Mouse (Mus musculus): Measurements from ENCODE around the gene Fopnl. TPM values are rescaled to one million over a fixed set of nuclear protein-coding genes. Genes with fewer than 3 reads are reported as not detected.
A peak's percentile ranks its signal among the peaks of the same experiment; 100 is the strongest.

Gene Fopnl
- polyA plus RNA-seq, 1 experiment from 2014 or later: 149 TPM

GRCm38 (mm10) chr16:14265203-14265920, 51.8 kb downstream of the Fopnl start:
- H3K4me3 ChIP-seq (replicated peaks): no peak overlapping the region
- no peak overlapping the region for H3K4me2 ChIP-seq
- no peaks in the 10 kb centered on the region for H3K27me3 ChIP-seq (replicated peaks)
- no peak for ATAC-seq (ENCODE audit: insufficient read depth, low FRiP score, low read depth)
- no peak overlapping the region for H3K9ac ChIP-seq
- no peaks in the 10 kb centered on the region for H3K9me3 ChIP-seq
- H3K36me3 ChIP-seq: no peaks in the 10 kb centered on the region
- no peak overlapping the region for H3K27ac ChIP-seq
- WGBS: 23% methylated on average over 4 of the region's 4 CpGs
- no peaks in the 10 kb centered on the region for H3K4me1 ChIP-seq

- Histone ChIP-seq H3K9ac (no peak overlapping the region), H3K27ac (no peak overlapping the region), H3K9me3 (no peaks in the 10 kb centered on the region), H3K4me3 (replicated peaks) (no peak overlapping the region), H3K4me1 (no peaks in the 10 kb centered on the region), H3K36me3 (no peaks in the 10 kb centered on the region), H3K4me2 (no peak overlapping the region), H3K27me3 (replicated peaks) (no peaks in the 10 kb centered on the region)
- ATAC-seq (ENCODE audit: insufficient read depth, low FRiP score, low read depth): no peak
- WGBS: 64% methylated on average over 2 of the region's 2 CpGs
These were observed 52.7 kb downstream of the Fopnl start for GRCm38 (mm10) chr16:14264504-14264903.

- no peak overlapping the region for H3K4me3 ChIP-seq (replicated peaks)
- no peak overlapping the region for H3K27ac ChIP-seq
- no peak for ATAC-seq (ENCODE audit: insufficient read depth, low FRiP score, low read depth)
- H3K9me3 ChIP-seq: no peaks in the 10 kb centered on the region
- H3K36me3 ChIP-seq: no peaks in the 10 kb centered on the region
- no peaks in the 10 kb centered on the region for H3K27me3 ChIP-seq (replicated peaks)
- 84% methylated on average over 6 of the region's 6 CpGs for WGBS
- H3K4me1 ChIP-seq: no peaks in the 10 kb centered on the region
- no peak overlapping the region for H3K4me2 ChIP-seq
- H3K9ac ChIP-seq: no peak overlapping the region
These were observed 54.0 kb downstream of the Fopnl start for GRCm38 (mm10) chr16:14263241-14263640.

GRCm38 (mm10) chr16:14262410-14262809, 54.8 kb downstream of the Fopnl start:
- Histone ChIP-seq H3K4me1 (no peaks in the 10 kb centered on the region), H3K36me3 (no peaks in the 10 kb centered on the region), H3K4me3 (replicated peaks) (no peak overlapping the region), H3K27ac (0 out of 2 replicates have a peak overlapping the region, but pooled peaks have one; percentile 3), H3K4me2 (no peak overlapping the region), H3K9ac (no peak overlapping the region), H3K9me3 (no peaks in the 10 kb centered on the region), H3K27me3 (replicated peaks) (no peaks in the 10 kb centered on the region)
- 80% methylated on average over 1 of the region's 1 CpGs for WGBS
- ATAC-seq (ENCODE audit: insufficient read depth, low FRiP score, low read depth): no peak

- Histone ChIP-seq H3K27me3 (replicated peaks) (no peaks in the 10 kb centered on the region), H3K9me3 (no peaks in the 10 kb centered on the region), H3K4me1 (no peaks in the 10 kb centered on the region), H3K4me3 (replicated peaks) (no peak overlapping the region), H3K27ac (no peak overlapping the region), H3K36me3 (no peaks in the 10 kb centered on the region), H3K4me2 (no peak overlapping the region), H3K9ac (no peak overlapping the region)
- 31% methylated on average over 2 of the region's 2 CpGs for WGBS
- ATAC-seq (ENCODE audit: insufficient read depth, low FRiP score, low read depth): no peak
These were observed 58.3 kb downstream of the Fopnl start for GRCm38 (mm10) chr16:14258856-14259255.

GRCm38 (mm10) chr16:14253586-14253985, 63.6 kb downstream of the Fopnl start:
- no peaks in the 10 kb centered on the region for H3K27me3 ChIP-seq (replicated peaks)
- H3K27ac ChIP-seq: no peak overlapping the region
- H3K9me3 ChIP-seq: no peaks in the 10 kb centered on the region
- 75% methylated on average over 3 of the region's 3 CpGs for WGBS
- H3K4me2 ChIP-seq: no peak overlapping the region
- no peak overlapping the region for H3K4me3 ChIP-seq (replicated peaks)
- H3K9ac ChIP-seq: no peak overlapping the region
- no peaks in the 10 kb centered on the region for H3K4me1 ChIP-seq
- no peaks in the 10 kb centered on the region for H3K36me3 ChIP-seq
- no peak for ATAC-seq (ENCODE audit: insufficient read depth, low FRiP score, low read depth)

GRCm38 (mm10) chr16:14252877-14253276, 64.3 kb downstream of the Fopnl start:
- H3K4me3 ChIP-seq (replicated peaks): no peak overlapping the region
- H3K9ac ChIP-seq: no peak overlapping the region
- 74% methylated on average over 4 of the region's 4 CpGs for WGBS
- H3K9me3 ChIP-seq: no peaks in the 10 kb centered on the region
- H3K36me3 ChIP-seq: no peaks in the 10 kb centered on the region
- H3K27me3 ChIP-seq (replicated peaks): no peaks in the 10 kb centered on the region
- no peaks in the 10 kb centered on the region for H3K4me1 ChIP-seq
- no peak for ATAC-seq (ENCODE audit: insufficient read depth, low FRiP score, low read depth)
- no peak overlapping the region for H3K4me2 ChIP-seq
- H3K27ac ChIP-seq: no peak overlapping the region

GRCm38 (mm10) chr16:14249913-14250312, 67.3 kb downstream of the Fopnl start:
- H3K27me3 ChIP-seq (replicated peaks): no peaks in the 10 kb centered on the region
- H3K27ac ChIP-seq: no peak overlapping the region
- 50% methylated on average over 1 of the region's 1 CpGs for WGBS
- H3K9ac ChIP-seq: no peak overlapping the region
- H3K36me3 ChIP-seq: no peaks in the 10 kb centered on the region
- H3K4me2 ChIP-seq: no peak overlapping the region
- H3K4me3 ChIP-seq (replicated peaks): no peak overlapping the region
- H3K9me3 ChIP-seq: no peaks in the 10 kb centered on the region
- no peak for ATAC-seq (ENCODE audit: insufficient read depth, low FRiP score, low read depth)
- no peaks in the 10 kb centered on the region for H3K4me1 ChIP-seq

Other genes with a start within 250 kb of the Fopnl start
- gene Nde1, start 154.1 kb downstream of the Fopnl start, polyA plus RNA-seq (2015; fragmentation: Nextera tagmentation; extraction: Ambion mirVana): 85.0 and 85.7 TPM in 2 replicates
- 14.9 and 15.3 TPM in 2 replicates for gene Marf1, start 154.1 kb downstream of the Fopnl start, polyA plus RNA-seq (2015; fragmentation: Nextera tagmentation; extraction: Ambion mirVana)
- gene Myh11, start 26.0 kb downstream of the Fopnl start, polyA plus RNA-seq (2015; fragmentation: Nextera tagmentation; extraction: Ambion mirVana): 198 and 229 TPM in 2 replicates
- 11.2 and 12.3 TPM in 2 replicates for gene Abcc1, start 44.2 kb upstream of the Fopnl start, polyA plus RNA-seq (2015; fragmentation: Nextera tagmentation; extraction: Ambion mirVana)
- gene A630010A05Rik, start 244.9 kb upstream of the Fopnl start, polyA plus RNA-seq (2015; fragmentation: Nextera tagmentation; extraction: Ambion mirVana): not detected in 2 replicates

Data from stomach, embryonic 15.5 days (tissue).